Mouse (Mus musculus): ENCODE results near the gene Usp15.

Gene Usp15

GRCm38 (mm10) chr10:123170898-123171297 is 25.9 kb downstream of the Usp15 start:
- no peak for DNase-seq

- DNase-seq, result no peak
Measured at GRCm38 (mm10) chr10:123165542-123165941, 31.3 kb downstream of the Usp15 start.

GRCm38 (mm10) chr10:123160508-123160907 is 36.3 kb downstream of the Usp15 start:
- DNase-seq, result no peak

- DNase-seq, result no peak
Measured at GRCm38 (mm10) chr10:123159316-123159715, 37.5 kb downstream of the Usp15 start.

- no peak for DNase-seq
Measured at GRCm38 (mm10) chr10:123156392-123156791, 40.4 kb downstream of the Usp15 start.

- DNase-seq, result no peak
Measured at GRCm38 (mm10) chr10:123155764-123156163, 41.0 kb downstream of the Usp15 start.

- no peak for DNase-seq
Measured at GRCm38 (mm10) chr10:123153321-123153720, 43.5 kb downstream of the Usp15 start.

GRCm38 (mm10) chr10:123148025-123148814 is 48.6 kb downstream of the Usp15 start:
- DNase-seq, result no peak

- no peak for DNase-seq
Measured at GRCm38 (mm10) chr10:123147180-123147579, 49.6 kb downstream of the Usp15 start.

GRCm38 (mm10) chr10:123146349-123146748 is 50.4 kb downstream of the Usp15 start:
- no peak for DNase-seq

GRCm38 (mm10) chr10:123144256-123144655 is 52.5 kb downstream of the Usp15 start:
- no peak for DNase-seq

GRCm38 (mm10) chr10:123142395-123143050 is 54.3 kb downstream of the Usp15 start:
- no peak for DNase-seq

- DNase-seq, result no peak
Measured at GRCm38 (mm10) chr10:123135818-123136217, 61.0 kb downstream of the Usp15 start.

GRCm38 (mm10) chr10:123131487-123131886 is 65.3 kb downstream of the Usp15 start:
- no peak for DNase-seq

GRCm38 (mm10) chr10:123120666-123121392 is 76.0 kb downstream of the Usp15 start:
- DNase-seq, result no peak

- DNase-seq, result no peak
Measured at GRCm38 (mm10) chr10:123116861-123117260, 79.9 kb downstream of the Usp15 start.

GRCm38 (mm10) chr10:123113466-123113865 is 83.3 kb downstream of the Usp15 start:
- DNase-seq, result no peak

- no peak for DNase-seq
Measured at GRCm38 (mm10) chr10:123112787-123113168, 84.0 kb downstream of the Usp15 start.

GRCm38 (mm10) chr10:123112056-123112786 is 84.6 kb downstream of the Usp15 start:
- DNase-seq, result no peak

GRCm38 (mm10) chr10:123110548-123110947 is 86.2 kb downstream of the Usp15 start:
- DNase-seq, result no peak

- no peak for DNase-seq
Measured at GRCm38 (mm10) chr10:123108527-123108926, 88.3 kb downstream of the Usp15 start.

GRCm38 (mm10) chr10:123108121-123108520 is 88.7 kb downstream of the Usp15 start:
- DNase-seq, result no peak

- DNase-seq, result no peak
Measured at GRCm38 (mm10) chr10:123101303-123101702, 95.5 kb downstream of the Usp15 start.

All from cerebellum, adult 11 months (tissue).